Mouse (Mus musculus) layer of hippocampus, postnatal 14 days (tissue): ENCODE measurements around the gene Cdh1. TPM values are rescaled to one million over a fixed set of nuclear protein-coding genes. Genes with fewer than 3 reads are reported as not detected.

Source experiments
- DNase-seq, 2 experiments: peaks; one replicate each; pipeline ENCODE4 v3.0.0; 2021 to 2022; ENCODE audit warnings: low spot score in 2 of 2, mixed read lengths in 1 of 2
- total RNA-seq, 2 experiments: library from RNA; stranded (reverse); gene quantifications; 2 replicates each; pipeline ENCODE4 v1.2.3; 2021

Cdh1 gene
- total RNA-seq, 2 experiments from 2014 or later: 0.24 to 0.35 TPM

DNA sequence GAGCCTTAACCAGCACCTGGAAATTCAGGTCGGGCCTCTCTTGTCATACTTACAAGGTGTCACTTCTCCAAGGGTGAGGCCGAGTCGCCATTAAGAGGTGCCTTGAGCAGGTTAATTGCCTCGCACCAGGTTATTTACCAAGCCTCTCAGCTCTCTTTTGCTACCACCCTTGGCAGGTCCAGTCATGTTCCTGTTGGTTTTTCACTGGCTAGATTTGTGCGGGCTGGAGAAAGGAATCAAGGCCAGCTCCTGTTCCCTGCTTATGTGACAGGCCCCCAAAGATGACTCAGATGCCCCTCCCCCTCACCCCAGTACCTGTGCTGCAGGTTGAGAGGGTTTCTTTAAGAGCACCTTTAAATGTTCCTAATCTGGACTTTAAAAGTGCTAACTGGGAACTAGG lies 43.6 kb downstream of the Cdh1 start:
- DNase-seq: no peak

DNA sequence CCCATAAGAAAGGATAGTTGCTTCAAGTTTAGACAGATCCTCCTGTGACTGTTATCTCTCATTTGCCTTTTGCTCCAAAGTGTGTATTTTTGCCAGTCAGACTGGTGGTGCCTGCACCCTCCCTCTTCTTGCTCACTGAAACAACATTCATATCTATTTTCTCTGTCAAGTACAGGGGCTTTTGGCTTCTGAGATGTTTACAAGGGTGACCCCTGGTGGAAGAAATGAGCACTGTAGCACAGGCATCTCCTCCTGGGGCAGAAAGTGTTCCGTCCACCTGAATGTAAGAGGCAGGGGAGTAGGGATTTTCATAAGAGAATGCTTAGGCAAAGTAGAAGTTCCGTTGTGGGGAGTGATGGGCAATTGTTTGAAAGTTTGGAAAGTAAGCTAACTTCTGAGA lies 44.2 kb downstream of the Cdh1 start:
- DNase-seq: peak; percentile 76 to 86

DNA sequence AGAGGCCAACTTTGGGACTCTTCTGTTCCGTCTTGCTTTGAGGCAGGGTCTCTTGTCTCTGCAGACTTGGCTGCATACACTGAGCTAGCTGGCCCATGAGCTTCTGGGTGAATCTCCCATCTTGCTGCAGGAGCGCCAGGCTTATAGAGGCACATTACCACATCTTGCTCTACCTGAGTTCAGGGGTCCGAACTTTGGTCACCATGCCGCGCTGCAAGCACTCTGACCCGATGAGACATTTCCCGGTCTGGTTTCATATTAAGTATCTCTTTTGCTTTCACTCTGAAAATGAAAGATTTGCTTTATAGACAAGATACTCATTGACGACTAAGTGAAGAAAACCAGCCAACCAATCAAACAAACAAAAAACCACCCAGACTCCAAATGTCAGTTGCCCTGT lies 45.3 kb downstream of the Cdh1 start:
- no peak for DNase-seq

DNA sequence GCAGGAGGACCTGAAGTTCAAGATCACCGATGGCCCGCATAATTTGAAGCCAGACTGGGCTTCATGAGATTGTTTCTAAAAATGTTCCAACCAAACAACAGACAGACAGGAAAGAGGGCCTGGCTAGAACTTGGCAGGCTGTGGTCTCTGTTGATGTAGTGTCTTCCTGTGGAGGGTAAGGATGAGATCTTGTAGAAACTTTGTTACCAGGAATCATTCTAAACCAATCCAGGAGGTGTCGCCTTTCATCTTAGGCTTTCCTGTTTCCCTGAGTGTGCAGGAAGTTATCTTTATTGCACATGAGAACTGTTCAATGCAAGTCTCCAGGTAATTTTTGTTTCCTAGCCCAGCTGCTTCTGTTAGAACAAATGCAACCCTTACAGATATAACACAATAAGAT lies 48.8 kb downstream of the Cdh1 start:
- no peak for DNase-seq

DNA sequence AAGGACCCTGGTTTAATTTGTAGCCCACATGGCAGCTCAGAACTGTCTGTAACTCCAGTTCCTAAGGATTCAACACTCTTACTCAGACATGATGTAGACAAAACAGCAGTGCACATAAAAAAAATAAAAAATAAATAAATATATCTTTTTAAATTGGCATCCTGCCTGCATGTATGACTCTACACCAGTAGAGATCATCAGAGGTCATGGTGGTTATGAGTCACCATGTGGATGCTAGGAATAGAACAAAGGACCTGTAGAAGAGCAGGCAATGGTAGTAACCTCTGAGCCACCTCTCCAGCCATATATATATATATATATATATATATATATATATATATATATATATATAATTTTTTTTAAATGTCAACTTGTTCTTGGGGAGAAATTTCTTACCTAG lies 52.9 kb downstream of the Cdh1 start:
- no peak for DNase-seq

DNA sequence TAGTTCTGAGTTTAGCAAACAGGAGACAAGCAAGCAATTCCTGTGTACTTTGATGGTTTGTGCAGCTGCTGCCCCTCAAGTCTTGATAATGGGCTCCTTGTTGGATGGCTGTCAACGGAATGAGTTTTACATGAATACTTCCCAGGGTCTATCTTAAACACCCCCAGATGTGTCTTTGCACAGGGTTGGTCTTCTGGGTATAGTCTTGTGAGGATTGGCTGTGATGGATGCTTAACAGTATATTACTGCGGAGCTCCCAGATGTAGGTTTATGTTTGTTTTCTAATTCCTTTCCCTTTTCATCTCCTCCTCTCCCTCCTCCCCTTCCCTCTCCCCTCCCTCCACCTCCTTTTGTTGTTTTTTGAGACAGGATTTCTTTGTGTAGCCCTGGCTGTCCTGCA lies 69.6 kb downstream of the Cdh1 start:
- DNase-seq: no peak

DNA sequence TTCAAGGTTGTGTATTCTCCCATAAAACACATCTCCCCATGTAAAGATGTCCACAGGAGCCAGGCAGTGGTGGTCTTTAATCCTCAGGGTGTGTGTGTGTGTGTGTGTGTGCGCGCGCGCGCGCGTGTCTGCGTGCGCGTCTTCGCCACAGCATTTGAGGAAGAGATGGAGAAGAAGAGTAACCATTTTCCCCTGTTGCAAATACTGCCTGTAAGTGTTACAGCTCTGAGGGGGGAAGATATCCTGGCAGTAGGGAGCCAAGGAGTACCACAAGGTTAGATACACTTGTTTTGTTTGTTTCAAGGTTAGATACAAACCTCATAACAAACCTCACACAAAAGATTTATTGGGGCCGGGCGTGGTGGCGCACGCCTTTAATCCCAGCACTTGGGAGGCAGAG lies 71.2 kb downstream of the Cdh1 start:
- no peak for DNase-seq

DNA sequence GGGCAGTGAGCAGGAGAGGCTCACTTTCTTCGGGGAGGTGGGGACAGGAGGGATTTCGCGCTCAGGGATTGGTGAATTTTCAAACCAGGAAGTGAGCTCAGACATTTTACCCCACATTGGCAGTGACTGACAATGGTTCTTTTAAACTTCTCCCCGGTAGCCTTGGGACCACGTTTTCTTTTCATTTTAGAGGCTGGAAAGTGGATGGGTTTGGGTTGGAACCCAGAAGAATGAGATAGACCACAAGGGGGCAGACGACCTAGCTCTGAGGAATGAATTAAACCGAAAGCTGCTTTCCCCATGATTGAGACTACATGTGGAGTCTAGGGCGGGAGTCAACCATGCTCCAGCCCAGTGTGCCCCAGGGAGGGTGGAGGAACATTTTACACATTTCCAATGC lies 71.7 kb downstream of the Cdh1 start:
- DNase-seq: no peak

DNA sequence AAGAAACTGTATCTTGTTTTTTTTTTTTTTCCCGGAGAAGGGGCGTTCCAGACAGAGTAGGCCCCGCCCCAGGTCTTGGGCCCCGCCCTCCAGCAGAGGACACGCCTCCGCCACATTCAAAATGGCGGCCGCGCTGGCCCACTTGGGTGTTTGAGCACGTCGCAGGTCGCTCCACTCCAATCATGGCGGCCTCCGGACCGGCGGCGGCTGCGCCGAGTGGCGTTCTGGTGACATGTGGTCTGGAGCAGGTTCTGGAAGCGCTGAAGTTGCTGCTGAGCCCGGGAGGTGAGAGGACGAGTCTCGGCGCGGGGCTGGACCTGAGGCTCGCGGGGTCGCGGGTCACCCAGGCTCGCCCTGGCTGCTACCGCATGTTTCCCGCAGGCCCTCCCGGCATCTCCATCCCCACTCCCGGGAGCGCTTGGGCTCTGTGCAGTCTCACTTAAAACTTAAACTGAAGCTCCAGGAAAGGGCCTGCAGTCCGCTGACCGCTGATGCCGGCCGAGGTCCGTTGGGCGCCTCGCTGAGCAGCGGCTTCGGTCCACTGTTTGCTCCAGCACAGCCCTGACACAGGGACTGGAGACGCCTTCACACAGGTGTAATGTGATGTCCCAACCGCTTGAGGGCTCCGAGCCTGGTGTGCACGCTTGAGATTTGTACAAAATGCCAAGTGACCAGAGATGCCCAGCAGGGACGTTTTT lies 80.0 kb downstream of the Cdh1 start, which contains the start of gene Tango6:
Gene Tango6, plus strand, starts transcription at position 98 of the 698 bp plus-strand sequence.
- DNase-seq: peak; percentile 90 to 91

DNA sequence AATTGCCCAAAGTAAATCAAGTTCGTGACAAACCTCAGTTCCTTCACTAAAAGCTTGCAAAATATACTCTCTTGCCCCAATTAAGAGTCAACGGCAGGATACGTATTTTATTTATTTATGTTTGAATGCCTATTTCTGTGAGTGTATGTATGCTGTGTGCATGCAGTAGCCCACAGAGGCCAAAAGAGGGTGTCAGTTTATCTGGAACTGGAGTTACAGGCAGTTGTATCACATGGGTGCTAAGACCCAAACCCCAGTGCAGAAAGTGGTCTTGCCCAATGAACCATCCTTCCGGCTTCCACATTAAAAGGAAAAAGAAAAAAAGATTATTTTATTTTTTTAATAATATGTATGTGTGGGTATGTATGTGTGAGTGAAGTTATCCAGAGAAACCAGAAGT lies 81.2 kb downstream of the Cdh1 start:
- DNase-seq: no peak

DNA sequence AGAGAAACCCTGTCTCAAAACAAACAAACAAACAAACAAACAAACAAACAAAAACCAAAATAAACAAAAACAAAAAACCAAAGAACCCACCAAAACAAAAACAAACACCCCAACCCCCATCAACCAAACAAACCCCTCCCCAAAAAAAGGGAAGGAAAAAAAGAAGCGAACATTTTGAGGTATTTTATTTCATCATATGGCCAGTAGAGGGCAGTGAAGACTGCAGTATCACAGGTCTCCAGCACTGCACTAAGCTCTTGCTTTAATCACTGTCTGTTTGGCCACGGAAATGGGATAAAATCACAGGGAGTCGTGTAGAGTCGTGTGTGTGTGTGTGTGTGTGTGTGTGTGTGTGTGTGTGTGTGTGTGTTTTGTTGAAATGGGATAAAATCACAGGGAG lies 84.3 kb downstream of the Cdh1 start:
- DNase-seq: peak in 1 of 2 experiments; percentile 56

DNA sequence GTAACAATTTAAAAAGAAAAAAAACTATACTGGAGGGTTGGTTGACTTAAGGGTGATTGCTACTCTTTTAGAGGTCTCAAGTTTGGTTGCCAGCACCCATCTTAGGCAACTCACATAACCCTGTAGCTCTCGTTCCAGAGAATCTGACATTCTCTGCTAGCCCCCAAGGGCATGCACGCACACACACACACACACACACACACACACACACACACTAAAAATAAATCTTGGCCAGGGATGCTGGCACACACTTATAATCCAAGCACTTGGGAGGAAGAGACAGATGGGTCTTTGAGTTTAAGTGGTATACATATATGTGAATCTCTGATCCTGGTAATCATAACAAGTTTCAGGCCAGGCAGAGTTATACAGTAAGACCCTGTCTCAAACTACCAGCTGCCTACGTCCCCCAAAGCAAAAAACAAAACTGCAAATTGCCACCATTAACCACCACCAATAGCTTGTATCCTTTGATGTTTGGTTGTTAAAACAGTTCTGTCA lies 94.6 kb downstream of the Cdh1 start:
- no peak for DNase-seq

DNA sequence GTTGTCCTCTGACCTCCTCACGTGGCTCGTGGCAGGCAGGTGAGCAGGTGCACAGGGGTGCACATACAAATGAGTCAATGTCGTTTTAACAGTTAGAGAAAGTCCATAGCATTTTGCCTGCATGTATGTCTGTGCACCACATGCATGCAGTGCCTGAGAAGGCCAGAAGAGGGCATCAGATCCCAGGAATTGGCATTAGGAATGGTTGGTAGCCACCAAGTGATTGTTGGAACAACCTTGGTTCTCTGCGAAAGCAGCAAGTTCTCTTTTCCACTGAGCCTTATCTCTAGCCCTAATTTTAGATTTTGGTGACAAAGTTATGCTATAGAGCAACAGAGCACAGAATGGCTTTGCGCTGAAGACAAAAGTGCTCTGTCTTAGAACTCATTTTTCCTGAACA lies 96.4 kb downstream of the Cdh1 start:
- peak; percentile 56 to 79 for DNase-seq

DNA sequence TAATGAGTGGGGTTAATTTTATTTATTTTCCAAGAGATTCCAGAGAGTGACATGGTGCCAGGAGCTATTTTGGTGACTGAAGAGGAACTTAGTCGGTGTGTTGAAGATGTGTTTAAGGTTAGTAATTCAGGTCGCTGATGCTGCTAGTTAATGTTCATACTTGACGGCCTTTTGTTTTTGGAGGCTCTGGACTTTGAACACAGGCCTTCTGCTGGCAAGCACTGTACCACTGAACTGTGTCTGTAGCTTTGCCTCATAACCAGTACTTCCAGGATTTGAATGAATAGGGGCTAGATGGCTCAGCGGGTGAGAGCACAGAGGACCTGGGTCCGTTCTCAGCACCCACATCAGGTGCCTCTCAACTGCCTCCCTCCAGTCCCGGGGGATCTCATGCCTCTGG lies 97.0 kb downstream of the Cdh1 start:
- no peak for DNase-seq

DNA sequence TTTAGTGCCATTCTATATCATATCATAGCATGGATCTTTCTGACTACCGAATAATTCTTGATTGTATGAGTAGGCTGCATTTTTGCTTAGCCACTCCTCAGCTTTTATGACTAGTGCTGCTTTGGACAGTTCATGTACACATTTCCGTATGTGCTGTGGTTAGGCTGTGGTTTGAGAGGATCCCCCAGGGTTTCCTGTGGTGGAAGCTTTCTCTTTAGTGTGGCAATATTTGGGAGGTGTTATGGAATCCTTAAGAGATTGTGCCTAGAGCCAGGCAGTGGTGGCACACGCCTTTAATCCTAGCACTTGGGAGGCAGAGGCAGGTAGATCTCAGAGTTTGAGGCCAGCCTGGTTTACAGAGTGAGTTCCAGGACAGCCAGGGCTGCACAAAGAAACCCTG lies 98.2 kb downstream of the Cdh1 start:
- DNase-seq: no peak

DNA sequence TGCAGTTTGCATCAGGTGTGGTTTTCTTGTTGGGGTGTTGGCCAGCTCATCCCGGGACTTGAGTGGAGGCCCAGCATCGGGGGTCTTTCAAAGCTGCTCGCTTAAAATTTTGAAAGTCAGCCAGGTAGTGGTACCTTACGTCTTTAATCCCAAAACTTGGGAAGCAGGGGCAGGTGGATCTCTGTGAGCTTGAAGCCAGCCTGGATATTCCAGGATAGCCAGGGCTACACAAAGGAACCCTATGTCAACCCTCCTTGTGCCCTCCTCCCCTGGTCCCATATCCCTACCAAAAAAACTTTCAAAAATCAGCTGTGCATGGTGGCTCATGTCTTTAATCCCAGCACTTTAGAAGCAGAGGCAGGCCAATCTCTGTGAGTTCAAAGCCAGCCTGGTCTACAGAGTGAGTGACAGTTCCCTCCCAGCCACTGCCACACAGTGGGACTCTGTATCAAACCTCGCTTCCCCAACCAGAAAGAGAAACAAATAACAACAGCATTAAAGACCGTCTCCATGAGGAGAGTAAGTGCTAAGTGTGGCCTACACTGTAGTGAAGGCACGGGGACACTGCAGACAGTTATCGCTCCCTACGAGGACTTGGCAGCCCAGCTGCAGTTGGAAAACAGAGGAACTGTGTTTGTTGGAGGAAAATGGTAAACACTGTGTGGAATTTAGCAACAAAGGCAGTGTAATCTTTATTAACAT lies 101.2 kb downstream of the Cdh1 start:
- DNase-seq: peak in 1 of 2 experiments; percentile 58

DNA sequence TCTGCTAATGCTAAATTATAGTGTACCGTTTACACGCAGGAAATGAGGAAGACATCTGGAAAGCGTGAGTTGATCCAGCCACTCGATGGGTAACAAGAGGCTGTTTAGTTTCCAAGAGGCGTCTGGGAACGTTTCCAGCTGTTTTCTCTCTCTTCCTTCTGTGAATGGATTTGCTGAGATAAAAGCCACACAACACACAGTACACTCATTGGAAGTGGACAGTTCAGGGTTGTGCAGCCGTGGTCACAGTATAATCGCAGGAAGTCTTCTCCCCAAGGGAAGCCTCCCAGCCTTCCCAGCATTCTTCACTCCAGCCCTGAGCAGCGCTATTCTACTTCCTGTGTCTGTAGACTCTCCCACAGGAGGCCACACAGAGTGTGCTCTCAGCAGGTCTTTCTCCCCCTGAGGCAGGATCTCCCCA lies 101.8 kb downstream of the Cdh1 start:
- peak in 1 of 2 experiments; percentile 35 for DNase-seq

DNA sequence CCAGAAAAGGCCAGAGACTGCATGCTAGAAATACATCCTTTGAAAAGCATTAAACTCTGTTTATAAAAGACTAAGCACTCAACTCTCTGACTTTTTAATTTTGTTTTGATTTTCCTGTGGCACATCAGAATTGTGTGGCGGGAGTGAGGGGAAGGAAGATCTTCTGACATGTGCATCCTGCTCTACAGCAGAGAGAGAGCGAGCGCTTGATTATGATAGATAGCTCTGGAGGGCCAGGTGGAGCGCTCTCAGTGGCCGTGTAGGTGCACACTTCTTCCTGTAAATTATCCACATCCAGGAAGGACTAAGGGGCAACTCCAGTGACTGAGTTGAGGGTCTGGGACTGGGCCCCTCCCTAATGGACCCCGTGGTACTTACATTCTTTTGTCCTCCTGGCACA lies 103.0 kb downstream of the Cdh1 start:
- DNase-seq: no peak

DNA sequence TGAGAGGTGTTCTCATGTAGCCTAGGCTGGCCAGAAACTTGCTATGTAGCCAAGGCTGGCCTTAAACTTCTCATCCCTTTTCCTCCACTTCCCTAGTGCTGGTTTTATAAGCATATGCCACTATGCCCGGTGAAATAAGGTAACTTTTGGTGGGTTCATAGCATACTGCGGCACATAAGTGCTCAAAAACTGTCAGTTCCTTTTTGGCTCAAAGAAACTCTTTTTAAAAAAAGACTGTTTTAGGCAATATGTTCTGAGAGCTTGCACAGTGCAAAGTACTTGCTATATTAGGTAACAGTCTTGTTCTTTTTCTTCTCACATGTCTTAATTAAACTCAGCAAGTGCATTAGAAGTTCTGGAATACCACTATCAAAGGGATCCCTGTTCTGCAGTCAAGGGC lies 106.9 kb downstream of the Cdh1 start:
- DNase-seq: peak in 1 of 2 experiments; percentile 16

DNA sequence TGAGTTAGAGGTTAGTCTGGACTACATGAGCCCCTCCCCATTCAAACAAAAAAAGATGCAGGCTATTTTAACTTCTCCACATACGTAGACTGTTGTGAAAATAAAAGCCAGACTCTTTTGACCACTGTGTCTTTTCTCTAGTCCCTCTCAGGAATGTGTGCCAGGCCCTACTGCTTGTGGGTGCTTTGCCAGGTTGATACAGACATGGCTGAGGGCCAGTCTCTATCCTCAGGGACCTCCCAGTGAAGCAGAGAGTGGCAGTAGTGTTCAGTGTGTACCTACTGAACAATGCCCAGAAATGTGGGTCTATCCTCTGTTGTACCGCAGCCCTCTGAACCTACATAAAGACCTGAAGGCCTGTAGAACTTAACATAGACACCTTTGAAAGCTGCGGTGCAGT lies 109.3 kb downstream of the Cdh1 start:
- DNase-seq: no peak

DNA sequence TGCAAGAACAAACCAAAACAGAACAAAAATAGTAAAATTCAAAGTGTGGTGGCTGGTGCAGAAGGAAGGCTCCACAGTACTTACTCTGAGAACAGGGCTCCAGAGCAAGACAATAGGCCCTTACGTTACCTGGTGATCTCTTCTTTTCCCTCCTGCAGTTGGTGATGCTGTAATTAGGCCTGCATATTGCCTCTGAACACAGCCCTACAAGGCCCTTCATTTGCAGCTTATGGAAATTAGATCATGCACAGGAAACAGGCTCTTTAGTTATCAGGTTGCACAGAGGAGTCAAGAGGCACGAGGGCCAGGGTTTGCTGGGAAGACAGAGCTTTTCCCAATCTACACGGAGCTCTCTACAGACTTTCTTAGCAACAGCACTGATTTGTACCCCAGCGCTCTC lies 111.1 kb downstream of the Cdh1 start:
- no peak for DNase-seq

DNA sequence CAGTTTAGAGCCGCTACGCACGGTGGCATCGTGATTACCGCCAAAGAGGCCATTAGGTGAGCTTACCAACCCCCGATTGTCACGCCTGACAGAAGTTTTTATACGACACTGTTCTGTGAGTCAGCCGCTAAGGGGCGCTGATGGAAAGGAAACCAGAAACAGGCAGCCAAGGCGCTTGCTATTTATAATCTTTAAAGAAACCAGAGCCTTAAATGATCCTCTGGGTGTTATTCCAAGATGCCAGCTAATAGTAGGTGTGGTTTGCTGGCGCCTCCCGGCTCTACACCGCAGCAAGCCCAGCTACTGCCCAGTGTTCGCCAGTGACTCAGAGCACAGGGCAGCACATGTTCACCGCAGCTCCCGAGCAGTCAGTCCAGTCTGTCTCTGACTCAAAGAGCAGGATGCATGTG lies 114.9 kb downstream of the Cdh1 start:
- DNase-seq: peak; percentile 83 to 89
